ENCODE assay signal across 8 mouse cellular contexts in genomic region chr8:10043842-10044510, GRCm38 (mm10). TPM values are rescaled to one million over a fixed set of nuclear protein-coding genes. Genes with fewer than 3 reads are reported as not detected.
DNase-seq lines count a peak whose midpoint lies in the region; ATAC-seq and TF ChIP-seq lines count a peak whose summit lies in the region.

No protein-coding gene starts in this region.

- 0 out of 2 replicates have a peak, but pooled peaks cover 2% of the 10 kb centered on the region for H3K27me3 ChIP-seq in forebrain, embryonic 14.5 days (replicated peaks; ENCODE audit: control insufficient read depth, insufficient read depth, low read length)
- no peaks in the 10 kb centered on the region for H3K27me3 ChIP-seq in forebrain, embryonic 10.5 days (ENCODE audit: poor library complexity, severe bottlenecking)
- H3K27me3 ChIP-seq in neural tube, embryonic 14.5 days (ENCODE audit: control insufficient read depth, insufficient read depth, low read length): no peaks in the 10 kb centered on the region

- WGBS in forebrain, embryonic 14.5 days: 46% methylated on average over 13 of the region's 13 CpGs
- WGBS in forebrain, embryonic 10.5 days: 61% methylated on average over 13 of the region's 13 CpGs
- WGBS in neural tube, embryonic 14.5 days: 52% methylated on average over 13 of the region's 13 CpGs

- TF ChIP-seq CTCF in embryonic fibroblast, embryonic 13.5 days (IDR thresholded peaks at IDR 0.05; ENCODE audit: borderline replicate concordance, insufficient read depth, low read length): peak; percentile 26; the same call in 1 of the 2 replicates

- H3K36me3 ChIP-seq in forebrain, embryonic 14.5 days (ENCODE audit: control insufficient read depth, insufficient read depth, low read length): no peaks in the 10 kb centered on the region
- no peaks in the 10 kb centered on the region for H3K36me3 ChIP-seq in forebrain, embryonic 10.5 days (replicated peaks)
- H3K36me3 ChIP-seq in neural tube, embryonic 14.5 days (ENCODE audit: control insufficient read depth, insufficient read depth, low read length): no peaks in the 10 kb centered on the region

- peak; percentile 87 for DNase-seq in forebrain, embryonic 14.5 days (ENCODE audit: low spot score)
- DNase-seq in forebrain, embryonic 10.5 days (ENCODE audit: extremely low spot score, low spot score): no peak
- DNase-seq in thymus, postnatal 0 days (ENCODE audit: low spot score): peak; percentile 5
- DNase-seq in thymus, adult 18-20 months: no peak
- DNase-seq in layer of hippocampus, postnatal 14 days (ENCODE audit: low spot score in 2 of 2): peak; percentile 57 to 78

- ATAC-seq in forebrain, embryonic 14.5 days: peak; percentile 71
- peak; percentile 80 for ATAC-seq in neural tube, embryonic 14.5 days (ENCODE audit: low read depth)
- ATAC-seq in monocyte, adult 5-6 weeks (replicated peaks; ENCODE audit: insufficient number of reproducible peaks, low FRiP score, low TSS enrichment, poor library complexity, severe bottlenecking): no peak

- TF ChIP-seq POLR2A in embryonic fibroblast, embryonic 13.5 days (IDR thresholded peaks at IDR 0.05; ENCODE audit: low read depth, low read length): no peak

- H3K27ac ChIP-seq in forebrain, embryonic 14.5 days (ENCODE audit: low read depth, low read length): no peak overlapping the region
- no peak overlapping the region for H3K27ac ChIP-seq in forebrain, embryonic 10.5 days
- H3K27ac ChIP-seq in embryonic fibroblast, embryonic 13.5 days (ENCODE audit: insufficient read depth, low read length): no peak overlapping the region
- H3K27ac ChIP-seq in neural tube, embryonic 14.5 days (ENCODE audit: low read depth, low read length): no peak overlapping the region

- no peaks in the 10 kb centered on the region for H3K4me1 ChIP-seq in forebrain, embryonic 14.5 days (ENCODE audit: control insufficient read depth, insufficient read depth, low read length)
- no peaks in the 10 kb centered on the region for H3K4me1 ChIP-seq in forebrain, embryonic 10.5 days
- H3K4me1 ChIP-seq in embryonic fibroblast, embryonic 13.5 days (ENCODE audit: control insufficient read depth, insufficient read depth, low read length): no peaks in the 10 kb centered on the region
- no peaks in the 10 kb centered on the region for H3K4me1 ChIP-seq in neural tube, embryonic 14.5 days (ENCODE audit: control insufficient read depth, insufficient read depth, low read length)

- H3K9me3 ChIP-seq in forebrain, embryonic 14.5 days (replicated peaks; ENCODE audit: control insufficient read depth, low read length): no peaks in the 10 kb centered on the region
- H3K9me3 ChIP-seq in forebrain, embryonic 10.5 days: no peaks in the 10 kb centered on the region
- no peaks in the 10 kb centered on the region for H3K9me3 ChIP-seq in neural tube, embryonic 14.5 days (ENCODE audit: control insufficient read depth, low read length)

- no peak overlapping the region for H3K4me2 ChIP-seq in forebrain, embryonic 14.5 days (ENCODE audit: low read length)
- no peak overlapping the region for H3K4me2 ChIP-seq in neural tube, embryonic 14.5 days (ENCODE audit: low read depth, low read length)

- no peak overlapping the region for H3K4me3 ChIP-seq in forebrain, embryonic 14.5 days (ENCODE audit: low read depth, low read length)
- H3K4me3 ChIP-seq in forebrain, embryonic 10.5 days: no peak overlapping the region
- no peak overlapping the region for H3K4me3 ChIP-seq in embryonic fibroblast, embryonic 13.5 days (ENCODE audit: insufficient read depth, low read length)
- H3K4me3 ChIP-seq in neural tube, embryonic 14.5 days (ENCODE audit: low read depth, low read length): no peak overlapping the region

- no peak overlapping the region for H3K9ac ChIP-seq in forebrain, embryonic 14.5 days (ENCODE audit: low read length)
- H3K9ac ChIP-seq in neural tube, embryonic 14.5 days (replicated peaks; ENCODE audit: low read depth, low read length): no peak overlapping the region

RNA-seq across cellular contexts. Expression of gene Tnfsf13b, which starts 37.7 kb away (rescaled TPM):
- polyA plus RNA-seq in forebrain, embryonic 14.5 days (2014; fragmentation: Nextera tagmentation; extraction: Ambion mirVana): 0.09 and 0.22 TPM in 2 replicates
- 0.12 and 0.30 TPM in 2 replicates for polyA plus RNA-seq in forebrain, embryonic 10.5 days (2016; fragmentation: Nextera tagmentation; extraction: Ambion mirVana)
- polyA plus RNA-seq in thymus, postnatal 0 days (2015; fragmentation: Nextera tagmentation; extraction: Ambion mirVana): 0.53 and 1.1 TPM in 2 replicates
- 0.32 TPM in 1 of 2 replicates, not detected in the other for polyA plus RNA-seq in embryonic fibroblast, embryonic 13.5 days (2011; ENCODE audit: insufficient read length, low read depth, missing spikeins)
- 1 to 10 TPM; 2.5 to 4.2 TPM for total RNA-seq in layer of hippocampus, postnatal 14 days (2021)
- polyA plus RNA-seq in neural tube, embryonic 14.5 days (2014; fragmentation: Nextera tagmentation; extraction: Ambion mirVana): 1.0 and 1.3 TPM in 2 replicates
- total RNA-seq in monocyte, adult 5-6 weeks (2017): 6.1 to 13.5 TPM (median 13.0 TPM) in 3 replicates

Comparison
In these comparisons a context has a peak if more than half of its experiments do, and no peak if none do; other contexts are left out.
1. DNase-seq: peak in forebrain, embryonic 14.5 days (single experiment), thymus, postnatal 0 days (single experiment) and layer of hippocampus, postnatal 14 days (2 of 2); none in forebrain, embryonic 10.5 days (single experiment) and thymus, adult 18-20 months (0 of 2).